Mouse (Mus musculus) kidney, embryonic 16.5 days (tissue): Measurements from ENCODE around the gene Lin7b. TPM values are rescaled to one million over a fixed set of nuclear protein-coding genes. Genes with fewer than 3 reads are reported as not detected.
A peak's percentile ranks its signal among the peaks of the same experiment; 100 is the strongest.

ENCODE experiments used
- ATAC-seq: fragments of 200-750 bp; cut with Nextera tagmentation; 2 replicates; pipeline ENCODE4 v1.8.0; 2017; ENCODE audit warnings: moderate TSS enrichment; ENCODE audit not compliant: low FRiP score, low TSS enrichment
- H3K27ac ChIP-seq: fragments of 300-500 bp; sonication (generic); 2 replicates; pipeline ENCODE4 v1.5.1; 2014; ENCODE audit warnings: low read length
- H3K27me3 ChIP-seq: fragments of 300-500 bp; sonication (generic); 2 replicates; pipeline ENCODE4 v1.6.1; 2014; ENCODE audit warnings: low read length, control low read depth, mixed read lengths; ENCODE audit not compliant: insufficient read depth
- H3K36me3 ChIP-seq: fragments of 300-500 bp; sonication (generic); 2 replicates; pipeline ENCODE4 v1.6.1; 2014; ENCODE audit warnings: low read length, control low read depth, mixed read lengths; ENCODE audit not compliant: insufficient read depth
- H3K4me1 ChIP-seq: fragments of 300-500 bp; sonication (generic); 2 replicates; pipeline ENCODE4 v1.6.1; 2014; ENCODE audit warnings: low read length, control low read depth, mixed read lengths; ENCODE audit not compliant: insufficient read depth
- H3K4me2 ChIP-seq: fragments of 300-500 bp; sonication (generic); replicated peaks from 2 replicates; pipeline ENCODE4 v1.6.1; 2014; ENCODE audit warnings: low read depth, low read length
- H3K4me3 ChIP-seq: fragments of 300-500 bp; sonication (generic); 2 replicates; pipeline ENCODE4 v1.5.1; 2014; ENCODE audit warnings: mild to moderate bottlenecking, low read length
- H3K9ac ChIP-seq: fragments of 300-500 bp; sonication (generic); replicated peaks from 2 replicates; pipeline ENCODE4 v1.6.1; 2014; ENCODE audit warnings: low read length
- H3K9me3 ChIP-seq: fragments of 300-500 bp; sonication (generic); 2 replicates; pipeline ENCODE4 v1.6.1; 2016; ENCODE audit warnings: low read length, control low read depth
- WGBS: fragments of 180-500 bp; shearing (Covaris S2); extraction: QIAGEN DNeasy Blood & Tissue Kit; methylation state at CpG from one replicate; pipeline ENCODE4 v1.1.7; 2014; 5-methylcytosine and 5-hydroxymethylcytosine counted together
- polyA plus RNA-seq: library from polyadenylated mRNA; unstranded; fragments of >200 nt; fragmentation: Nextera tagmentation; extraction: Ambion mirVana; gene quantifications from 2 replicates; pipeline ENCODE4 v1.2.1, GENCODE M21; 2015

Gene Lin7b
- polyA plus RNA-seq, 1 experiment from 2014 or later = 1.9 TPM

- Histone ChIP-seq H3K4me3 (peak overlapping the region; percentile 62), H3K9me3 (no peaks in the 10 kb centered on the region), H3K36me3 (no peaks in the 10 kb centered on the region), H3K4me2 (peak overlapping the region; percentile 90), H3K27me3 (no peaks in the 10 kb centered on the region), H3K27ac (peak overlapping the region; percentile 67), H3K9ac (peak overlapping the region; percentile 79; the same call in 1 of the 2 replicates), H3K4me1 (peaks cover 54% of the 10 kb centered on the region)
- 2% methylated on average over 14 of the region's 14 CpGs for WGBS
- ATAC-seq = peak; percentile 13
Measured at GRCm38 (mm10) chr7:45338161-45338911, 32.0 kb downstream of the Lin7b start.

- no peaks in the 10 kb centered on the region for H3K9me3 ChIP-seq
- peaks cover 59% of the 10 kb centered on the region for H3K4me1 ChIP-seq
- H3K9ac ChIP-seq = no peak overlapping the region
- no peaks in the 10 kb centered on the region for H3K36me3 ChIP-seq
- H3K4me3 ChIP-seq = no peak overlapping the region; the same call in 1 of the 2 replicates
- H3K27me3 ChIP-seq = no peaks in the 10 kb centered on the region
- H3K27ac ChIP-seq = no peak overlapping the region
- H3K4me2 ChIP-seq = no peak overlapping the region; the same call in 1 of the 2 replicates
- no peak for ATAC-seq
- WGBS = 17% methylated on average over 4 of the region's 4 CpGs
Measured at GRCm38 (mm10) chr7:45337469-45337868, 32.9 kb downstream of the Lin7b start.

DNA sequence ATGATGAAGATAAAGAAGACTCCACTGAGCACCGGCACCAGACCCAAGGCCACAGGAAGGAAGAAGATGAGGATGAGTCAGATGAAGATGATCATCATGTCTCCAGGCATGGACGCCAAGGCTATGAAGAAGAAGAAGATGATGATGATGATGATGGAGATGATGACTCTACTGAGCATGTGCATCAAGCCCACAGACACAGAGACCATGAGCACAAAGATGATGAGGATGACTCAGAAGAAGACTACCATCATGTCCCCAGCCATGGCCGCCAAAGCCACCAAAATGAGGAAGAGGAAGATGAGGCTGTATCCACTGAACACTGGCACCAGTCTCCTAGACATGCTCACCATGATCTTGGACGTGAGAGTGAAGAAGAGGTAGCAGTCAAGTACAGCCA lies 34.1 kb downstream of the Lin7b start:
- Histone ChIP-seq H3K27ac (no peak overlapping the region), H3K36me3 (no peaks in the 10 kb centered on the region), H3K4me3 (no peak overlapping the region), H3K9me3 (no peaks in the 10 kb centered on the region), H3K27me3 (no peaks in the 10 kb centered on the region), H3K4me1 (peaks cover 61% of the 10 kb centered on the region), H3K4me2 (no peak overlapping the region), H3K9ac (no peak overlapping the region)
- no peak for ATAC-seq
- WGBS = 85% methylated on average over 4 of the region's 4 CpGs

DNA sequence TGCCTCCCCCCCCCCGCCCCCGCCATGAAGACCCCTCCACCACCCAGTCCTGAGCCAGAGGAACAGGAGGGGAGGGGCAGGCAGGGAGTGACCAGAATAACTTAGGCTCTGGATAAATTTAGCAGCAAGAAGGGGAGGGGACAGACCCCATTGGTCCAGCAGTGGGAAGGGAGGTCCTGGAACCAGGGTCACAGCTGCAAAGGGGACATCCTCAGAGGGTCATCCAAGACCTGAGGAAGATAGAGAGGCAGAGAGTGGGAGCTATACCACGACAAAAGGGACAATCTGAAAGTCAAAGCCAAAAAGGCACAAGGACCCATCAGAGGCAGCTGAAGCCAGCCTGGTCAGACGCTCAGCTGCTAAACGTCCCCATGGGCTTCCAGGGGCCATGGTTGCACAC lies 35.3 kb downstream of the Lin7b start, which contains the start of gene Hrc:
TSS of gene Hrc (plus strand) at position 235 of the 400 bp plus-strand sequence.
- ATAC-seq = no peak
- H3K27me3 ChIP-seq = no peaks in the 10 kb centered on the region
- WGBS = 33% methylated on average over 4 of the region's 5 CpGs
- no peaks in the 10 kb centered on the region for H3K9me3 ChIP-seq
- H3K4me3 ChIP-seq = no peak within 1 kb of the TSS
- H3K9ac ChIP-seq = 0 out of 2 replicates have a peak within 1 kb of the TSS, but pooled peaks have one; percentile 14
- no peaks in the 10 kb centered on the region for H3K36me3 ChIP-seq
- H3K4me2 ChIP-seq = peak within 1 kb of the TSS; percentile 84
- peaks cover 49% of the 10 kb centered on the region for H3K4me1 ChIP-seq
- peak within 1 kb of the TSS; percentile 88 for H3K27ac ChIP-seq

GRCm38 (mm10) chr7:45334605-45335004 lies 35.8 kb downstream of the Lin7b start:
- peak overlapping the region; percentile 28 for H3K4me2 ChIP-seq
- ATAC-seq = no peak
- peaks cover 47% of the 10 kb centered on the region for H3K4me1 ChIP-seq

GRCm38 (mm10) chr7:45333431-45333982 lies 36.9 kb downstream of the Lin7b start, which contains the start of gene Trpm4:
Trpm4 (minus strand) TSS chr7:45333780.
- peak within 1 kb of the TSS; percentile 73 for H3K4me3 ChIP-seq
- H3K4me2 ChIP-seq = peak within 1 kb of the TSS; percentile 84
- peak within 1 kb of the TSS; percentile 88 for H3K27ac ChIP-seq
- H3K36me3 ChIP-seq = no peaks in the 10 kb centered on the region
- WGBS = under 1% methylated on average over 38 of the region's 38 CpGs
- no peaks in the 10 kb centered on the region for H3K27me3 ChIP-seq
- no peaks in the 10 kb centered on the region for H3K9me3 ChIP-seq
- ATAC-seq = peak; percentile 78
- peak within 1 kb of the TSS; percentile 77 for H3K9ac ChIP-seq
- H3K4me1 ChIP-seq = peaks cover 39% of the 10 kb centered on the region

More at GRCm38 (mm10) chr7:45334605-45335004, 35.8 kb downstream of the Lin7b start:
- Histone ChIP-seq H3K36me3 (no peaks in the 10 kb centered on the region), H3K9me3 (no peaks in the 10 kb centered on the region), H3K27me3 (no peaks in the 10 kb centered on the region), H3K27ac (peak overlapping the region; percentile 88), H3K9ac (0 out of 2 replicates have a peak overlapping the region, but pooled peaks have one; percentile 14), H3K4me3 (no peak overlapping the region)
- 17% methylated on average over 3 of the region's 3 CpGs for WGBS

- Histone ChIP-seq H3K27ac (peak overlapping the region; percentile 88), H3K4me2 (peak overlapping the region; percentile 84), H3K9ac (peak overlapping the region; percentile 77), H3K27me3 (no peaks in the 10 kb centered on the region), H3K9me3 (no peaks in the 10 kb centered on the region), H3K36me3 (no peaks in the 10 kb centered on the region), H3K4me1 (peaks cover 33% of the 10 kb centered on the region), H3K4me3 (peak overlapping the region; percentile 73)
- peak; percentile 63 for ATAC-seq
- 3% methylated on average over 22 of the region's 22 CpGs for WGBS
Measured at GRCm38 (mm10) chr7:45332685-45333425, 37.5 kb downstream of the Lin7b start.

DNA sequence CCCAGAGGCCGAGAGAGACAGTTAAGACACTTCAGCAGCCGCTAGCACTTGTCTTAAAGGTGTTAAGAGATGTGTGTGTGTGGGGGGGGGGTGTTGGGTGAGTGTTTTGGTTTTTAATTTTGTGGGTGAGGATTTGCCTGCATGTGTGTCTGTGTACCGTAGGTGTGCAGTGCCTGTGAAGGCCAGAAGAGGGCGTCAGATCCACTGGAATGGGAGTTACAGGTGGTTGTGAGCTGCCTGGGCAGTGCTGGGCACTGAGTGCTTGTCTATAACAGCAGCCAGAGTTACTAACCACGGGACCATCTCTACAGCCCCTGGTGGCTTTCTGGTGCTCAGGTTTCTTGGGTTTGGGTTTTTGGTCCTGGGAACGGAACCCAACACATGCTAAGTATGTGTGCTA lies 38.9 kb downstream of the Lin7b start:
- no peak overlapping the region for H3K27ac ChIP-seq
- H3K9me3 ChIP-seq = no peaks in the 10 kb centered on the region
- no peak for ATAC-seq
- 83% methylated on average over 6 of the region's 6 CpGs for WGBS
- H3K27me3 ChIP-seq = no peaks in the 10 kb centered on the region
- no peak overlapping the region for H3K4me2 ChIP-seq
- 0 out of 2 replicates have a peak, but pooled peaks cover 3% of the 10 kb centered on the region for H3K36me3 ChIP-seq
- H3K9ac ChIP-seq = no peak overlapping the region
- H3K4me1 ChIP-seq = peaks cover 30% of the 10 kb centered on the region
- no peak overlapping the region for H3K4me3 ChIP-seq

GRCm38 (mm10) chr7:45328841-45329475 lies 41.4 kb downstream of the Lin7b start:
- ATAC-seq = no peak
- no peak overlapping the region for H3K9ac ChIP-seq
- peaks cover 13% of the 10 kb centered on the region for H3K4me1 ChIP-seq
- peaks cover 15% of the 10 kb centered on the region for H3K36me3 ChIP-seq
- 78% methylated on average over 13 of the region's 13 CpGs for WGBS
- no peak overlapping the region for H3K4me2 ChIP-seq
- no peak overlapping the region for H3K4me3 ChIP-seq
- peaks cover 8% of the 10 kb centered on the region; the same call in 1 of the 2 replicates for H3K9me3 ChIP-seq
- H3K27me3 ChIP-seq = no peaks in the 10 kb centered on the region
- no peak overlapping the region for H3K27ac ChIP-seq
